Mouse (Mus musculus): ENCODE results near the gene Large1.
A peak's percentile ranks its signal among the peaks of the same experiment; 100 is the strongest.

Large1 gene

DNA sequence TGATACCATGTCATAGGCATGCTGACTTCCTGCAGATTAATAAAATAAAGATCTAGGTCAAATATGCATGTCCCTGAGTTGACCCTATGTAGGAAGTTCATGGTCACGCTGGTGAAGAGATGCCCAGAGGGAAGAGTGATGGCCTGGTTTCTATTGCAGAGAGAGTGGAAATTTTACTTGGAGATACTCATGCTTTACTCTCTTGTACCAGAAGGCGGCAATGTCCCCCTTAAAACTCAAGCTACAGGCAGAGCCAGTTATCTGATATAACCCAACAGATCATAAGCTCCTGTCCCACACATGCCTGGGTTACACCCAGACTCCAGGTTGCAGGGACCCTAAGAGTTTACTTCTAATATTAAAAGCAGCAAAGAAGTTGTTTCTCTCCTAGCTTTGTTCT, 345.9 kb downstream of the Large1 start:
- peak; percentile 38 for DNase-seq (ENCODE audit: low spot score)

GRCm38 (mm10) chr8:73003858-73004257, 349.5 kb downstream of the Large1 start:
- peak; percentile 75 for DNase-seq (ENCODE audit: low spot score)

GRCm38 (mm10) chr8:72993831-72994230, 359.5 kb downstream of the Large1 start:
- DNase-seq (ENCODE audit: low spot score), result no peak

DNA sequence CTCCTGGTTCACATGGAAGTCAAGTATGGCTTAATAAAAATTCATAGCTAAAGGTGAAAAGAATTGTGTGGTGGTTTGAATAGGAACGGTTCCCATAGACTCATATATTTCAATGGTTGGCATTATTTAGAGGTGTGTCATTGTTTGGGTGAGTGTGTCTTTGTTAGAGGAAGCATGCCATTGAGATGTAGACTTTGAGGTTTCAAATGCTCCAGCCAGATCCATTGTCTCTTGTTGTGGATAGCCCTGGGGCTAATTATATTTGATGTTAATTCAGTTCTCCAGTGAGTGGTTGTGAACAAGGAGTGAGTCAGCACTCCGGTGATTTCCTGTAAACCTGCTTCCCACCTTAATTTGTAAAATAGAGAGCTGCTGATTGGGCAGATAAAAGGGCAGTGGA, 362.9 kb downstream of the Large1 start:
- DNase-seq (ENCODE audit: low spot score), result no peak

DNA sequence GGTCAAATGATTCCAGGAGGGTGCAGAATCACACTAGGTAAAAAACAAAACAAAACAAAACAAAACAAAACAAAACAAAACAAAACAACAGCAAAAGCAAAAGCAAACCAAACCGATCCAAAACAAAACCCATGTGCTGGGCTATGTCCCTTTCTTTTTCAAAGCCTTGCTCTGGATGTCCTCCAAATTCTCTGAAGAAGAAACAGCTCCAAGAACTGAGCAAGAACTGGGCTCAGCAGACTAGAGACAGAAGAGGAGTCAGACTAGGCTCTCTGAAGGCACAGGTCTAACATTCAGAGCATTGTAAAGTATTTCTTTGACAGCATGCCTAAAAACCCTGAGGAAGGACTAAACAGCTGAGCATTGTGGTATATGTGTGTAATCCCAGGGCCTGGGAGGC, 370.5 kb downstream of the Large1 start:
- no peak for DNase-seq (ENCODE audit: low spot score)

DNA sequence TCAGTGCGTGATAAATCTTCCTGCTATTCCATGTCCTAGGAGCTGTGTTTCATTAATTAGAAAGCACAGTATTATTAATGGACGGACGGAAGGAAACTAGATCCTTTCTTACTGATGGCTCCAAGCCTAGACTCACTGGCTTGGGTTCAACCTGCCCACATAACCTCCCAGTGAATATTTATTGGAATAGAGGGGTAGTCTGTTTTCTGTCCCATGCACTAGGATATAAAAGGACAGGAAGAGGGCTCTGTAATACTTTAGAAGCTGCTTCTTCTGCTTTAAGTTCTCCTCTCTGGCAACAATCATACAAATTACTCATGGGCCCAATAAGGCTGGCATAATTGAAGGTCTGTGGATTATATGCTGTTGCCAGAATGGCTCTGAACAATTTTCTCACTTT, 398.3 kb downstream of the Large1 start:
- no peak for DNase-seq (ENCODE audit: low spot score)

DNA sequence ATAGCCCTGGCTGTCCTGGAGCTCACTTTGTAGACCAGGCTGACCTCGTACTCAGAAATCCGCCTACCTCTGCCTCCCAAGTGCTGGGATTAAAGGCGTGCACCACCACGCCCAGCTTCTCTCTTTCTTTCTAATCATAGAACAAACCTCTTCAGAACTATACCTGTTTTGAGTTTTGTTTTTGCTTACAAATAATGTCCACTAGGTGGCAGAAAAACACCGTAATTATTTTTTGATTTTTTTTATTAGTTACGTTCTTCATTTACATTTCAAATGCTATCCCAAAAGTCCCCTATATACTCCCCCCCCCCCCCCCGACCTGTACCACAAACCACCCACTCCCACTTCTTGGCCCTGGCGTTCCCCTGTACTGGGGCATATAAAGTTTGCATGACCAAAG, 411.9 kb downstream of the Large1 start:
- peak; percentile 15 for DNase-seq (ENCODE audit: low spot score)

GRCm38 (mm10) chr8:72919182-72919902, 434.0 kb downstream of the Large1 start:
- peak; percentile 30 for DNase-seq (ENCODE audit: low spot score)

DNA sequence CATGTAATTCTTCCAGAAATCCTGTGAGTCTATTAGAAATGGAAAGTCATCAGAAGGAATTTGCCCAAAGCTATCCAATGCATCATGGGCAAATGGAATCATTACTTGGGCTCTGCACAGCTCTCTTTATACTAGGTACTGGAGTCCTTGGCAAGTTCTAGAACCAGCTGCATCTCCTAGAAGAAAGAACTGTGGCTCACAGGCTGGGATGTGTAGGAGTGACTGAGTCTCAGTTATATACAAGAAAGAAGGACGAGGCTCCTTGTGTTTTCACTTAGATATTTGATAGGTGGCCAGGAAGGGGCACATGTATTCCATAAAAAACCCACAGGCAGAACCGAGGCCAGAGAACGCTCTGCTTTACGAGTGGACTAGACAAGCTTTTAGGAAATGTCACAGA, 447.8 kb downstream of the Large1 start:
- no peak for DNase-seq (ENCODE audit: low spot score)

- no peak for DNase-seq (ENCODE audit: low spot score)
These were observed 451.7 kb downstream of the Large1 start for GRCm38 (mm10) chr8:72901591-72901990.

GRCm38 (mm10) chr8:72899321-72899720, 454.0 kb downstream of the Large1 start:
- DNase-seq (ENCODE audit: low spot score), result no peak

DNA sequence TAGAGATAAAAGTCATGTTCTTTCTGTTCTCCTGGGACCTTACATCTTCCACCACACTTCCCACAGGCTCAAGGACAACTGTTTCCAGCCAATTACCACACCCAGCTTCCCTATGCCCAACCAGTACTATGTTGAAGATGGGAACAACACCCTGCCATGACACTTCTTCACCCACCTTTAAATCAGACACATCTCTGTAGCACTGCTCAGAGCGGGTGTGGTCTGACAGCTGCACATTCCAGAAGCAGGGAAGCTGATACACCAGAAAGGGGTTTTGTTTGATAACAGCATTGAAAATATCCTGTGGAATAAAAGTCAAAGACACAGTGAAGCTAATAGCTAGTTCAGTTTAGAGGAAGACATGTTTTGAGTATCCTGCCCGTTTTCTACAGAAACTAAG, 470.3 kb downstream of the Large1 start:
- DNase-seq (ENCODE audit: low spot score), result no peak

- no peak for DNase-seq (ENCODE audit: low spot score)
These were observed 479.9 kb downstream of the Large1 start for GRCm38 (mm10) chr8:72873411-72873810.

GRCm38 (mm10) chr8:72846881-72847280, 506.5 kb downstream of the Large1 start:
- no peak for DNase-seq (ENCODE audit: low spot score)

GRCm38 (mm10) chr8:72835863-72836262, 517.5 kb downstream of the Large1 start:
- DNase-seq (ENCODE audit: low spot score), result no peak

- DNase-seq (ENCODE audit: low spot score), result peak; percentile 16
These were observed 520.2 kb downstream of the Large1 start for GRCm38 (mm10) chr8:72833112-72833511.

GRCm38 (mm10) chr8:72832371-72832770, 521.0 kb downstream of the Large1 start:
- DNase-seq (ENCODE audit: low spot score), result no peak

- no peak for DNase-seq (ENCODE audit: low spot score)
These were observed 535.5 kb downstream of the Large1 start for GRCm38 (mm10) chr8:72817655-72818349.

- DNase-seq (ENCODE audit: low spot score), result no peak
These were observed 536.7 kb downstream of the Large1 start for GRCm38 (mm10) chr8:72816679-72817078.

GRCm38 (mm10) chr8:72815681-72816080, 537.7 kb downstream of the Large1 start:
- DNase-seq (ENCODE audit: low spot score), result no peak

GRCm38 (mm10) chr8:72812690-72813089, 540.6 kb downstream of the Large1 start:
- DNase-seq (ENCODE audit: low spot score), result no peak

- no peak for DNase-seq (ENCODE audit: low spot score)
These were observed 551.8 kb downstream of the Large1 start for GRCm38 (mm10) chr8:72801583-72801982.

DNA sequence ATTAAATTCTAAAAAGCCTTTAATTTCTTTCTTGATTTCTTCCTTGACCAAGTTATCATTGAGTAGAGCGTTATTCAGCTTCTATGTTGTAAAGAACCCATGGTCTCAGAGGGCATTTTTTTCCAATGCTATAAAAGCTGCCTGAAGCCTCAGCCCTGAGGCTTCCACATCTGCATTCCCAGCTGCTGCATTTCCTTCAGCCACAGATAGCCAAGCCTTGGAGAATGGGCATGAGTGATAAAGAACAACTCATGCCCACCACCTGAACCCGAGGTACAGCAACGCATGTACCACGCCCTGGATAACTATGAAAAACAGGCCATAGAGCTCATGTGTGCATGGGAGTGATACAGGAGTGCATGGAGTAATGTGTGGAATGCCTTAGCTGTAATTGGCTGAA, 572.7 kb downstream of the Large1 start:
- no peak for DNase-seq (ENCODE audit: low spot score)

GRCm38 (mm10) chr8:72777797-72778196, 575.5 kb downstream of the Large1 start:
- no peak for DNase-seq (ENCODE audit: low spot score)

Data from retina, embryonic 14.5 days (tissue).